Mouse (Mus musculus): ENCODE results near the gene Fam50b. TPM values are rescaled to one million over a fixed set of nuclear protein-coding genes. Genes with fewer than 3 reads are reported as not detected.

Fam50b gene
- total and polyA plus RNA-seq, 3 experiments = not detected

DNA sequence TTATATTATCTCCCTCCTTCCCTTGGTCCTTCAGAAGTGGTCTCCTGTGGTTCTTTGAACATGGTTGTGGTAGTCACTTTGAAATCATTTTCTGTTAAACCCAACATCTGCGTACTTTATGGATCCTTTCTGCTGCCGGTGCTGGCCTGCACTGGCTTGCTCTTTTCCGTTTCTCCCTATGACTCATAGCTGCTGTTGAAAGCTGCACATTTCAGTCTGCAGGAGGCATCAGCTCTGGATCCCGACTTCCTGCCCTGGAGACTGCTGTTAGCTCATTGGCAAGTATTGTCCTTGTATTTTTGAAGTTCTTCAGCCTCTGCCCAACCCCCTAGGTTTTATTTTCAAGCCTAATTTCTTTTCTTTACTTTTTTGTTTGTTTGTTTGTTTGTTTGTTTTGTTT is 31.9 kb downstream of the Fam50b start:
- H3K36me3 ChIP-seq (ENCODE audit: control insufficient read depth in 1 of 2, insufficient read depth in 2 of 2, low read length in 2 of 2) = no peaks in the 10 kb centered on the region
- no peaks in the 10 kb centered on the region for H3K79me2 ChIP-seq (ENCODE audit: control insufficient read depth, insufficient read depth, low read length, poor library complexity)
- H3K4me1 ChIP-seq (ENCODE audit: control insufficient read depth in 1 of 2, insufficient read depth in 2 of 2, low read length in 2 of 2) = no peaks in the 10 kb centered on the region
- no peak overlapping the region for H3K9ac ChIP-seq (ENCODE audit: control insufficient read depth, low read depth, low read length, poor library complexity, severe bottlenecking)
- TF ChIP-seq ZNF384 (IDR thresholded peaks at IDR 0.05; ENCODE audit: low read depth, low read length) (no peak), TCF12 (IDR thresholded peaks at IDR 0.05; ENCODE audit: low read depth, low read length) (no peak), ZKSCAN1 (IDR thresholded peaks at IDR 0.05; ENCODE audit: low read depth, low read length) (no peak), CHD2 (IDR thresholded peaks at IDR 0.05; ENCODE audit: low read length) (no peak), GABPA (IDR thresholded peaks at IDR 0.05; ENCODE audit: low read depth, low read length) (no peak), TAL1 (IDR thresholded peaks at IDR 0.05; ENCODE audit: low read length) (no peak), NRF1 (IDR thresholded peaks at IDR 0.05; ENCODE audit: insufficient read depth, low read depth, low read length, poor library complexity, severe bottlenecking) (no peak), MYC (IDR thresholded peaks at IDR 0.05; ENCODE audit: low read depth, low read length) (no peak)
- H3K27me3 ChIP-seq (ENCODE audit: control insufficient read depth in 1 of 2, insufficient read depth in 2 of 2, low read length in 2 of 2) = peaks cover 2% of the 10 kb centered on the region in 2 experiments; a peak in 2 of 4 replicates
- DNase-seq (ENCODE audit: low read depth, low spot score) = no peak
- no peaks in the 10 kb centered on the region for H3K9me3 ChIP-seq (replicated peaks; ENCODE audit: insufficient read depth, low read length)
- no peak overlapping the region for H3K27ac ChIP-seq (ENCODE audit: control insufficient read depth, low read depth, low read length)
- no peak overlapping the region for H3K4me3 ChIP-seq (ENCODE audit: control insufficient read depth in 1 of 2, insufficient read depth in 1 of 2, low read depth in 2 of 2, low read length in 2 of 2)

DNA sequence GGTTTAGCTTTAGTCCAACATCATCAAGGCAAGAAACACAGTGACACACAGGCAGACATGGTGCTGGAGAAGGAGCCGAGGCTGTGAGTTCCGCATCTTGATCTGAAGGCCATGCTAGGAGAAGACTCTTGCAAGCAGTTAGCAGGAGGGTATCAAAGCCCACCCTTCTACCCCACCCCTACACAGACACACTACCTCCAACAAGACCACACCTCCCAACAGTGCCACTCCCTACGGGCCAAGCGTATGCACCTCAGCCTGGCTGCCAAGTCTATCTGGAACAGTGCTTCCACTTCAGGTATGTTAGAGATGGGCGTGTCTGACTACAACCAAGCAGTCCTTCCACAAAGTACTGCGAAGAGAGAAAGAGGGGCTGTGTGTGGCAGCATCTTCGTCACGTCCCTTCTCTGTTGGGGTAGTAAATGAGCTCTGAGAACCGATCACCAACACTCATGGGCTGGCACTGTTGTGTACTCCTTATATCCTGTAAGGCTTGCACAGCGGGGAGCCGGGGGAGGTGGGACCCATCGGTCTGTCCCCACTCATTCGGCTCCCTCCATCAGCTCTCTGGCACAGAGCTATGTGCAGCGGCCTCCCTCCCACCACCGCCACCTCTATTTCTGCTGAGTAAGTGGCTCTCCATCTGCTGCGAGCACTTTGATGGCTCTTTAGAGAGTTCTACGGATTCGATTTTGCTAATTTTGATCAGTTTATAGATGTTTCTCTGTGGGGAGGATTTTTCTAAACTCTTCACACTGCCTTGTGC is 33.1 kb downstream of the Fam50b start:
- Histone ChIP-seq H3K9ac (ENCODE audit: control insufficient read depth, low read depth, low read length, poor library complexity, severe bottlenecking) (no peak overlapping the region), H3K4me3 (ENCODE audit: control insufficient read depth in 1 of 2, insufficient read depth in 1 of 2, low read depth in 2 of 2, low read length in 2 of 2) (no peak overlapping the region), H3K4me1 (ENCODE audit: control insufficient read depth in 1 of 2, insufficient read depth in 2 of 2, low read length in 2 of 2) (no peaks in the 10 kb centered on the region), H3K79me2 (ENCODE audit: control insufficient read depth, insufficient read depth, low read length, poor library complexity) (no peaks in the 10 kb centered on the region), H3K36me3 (ENCODE audit: control insufficient read depth in 1 of 2, insufficient read depth in 2 of 2, low read length in 2 of 2) (no peaks in the 10 kb centered on the region), H3K27me3 (ENCODE audit: control insufficient read depth in 1 of 2, insufficient read depth in 2 of 2, low read length in 2 of 2) (peaks cover 2% of the 10 kb centered on the region in 2 experiments; a peak in 2 of 4 replicates), H3K9me3 (replicated peaks; ENCODE audit: insufficient read depth, low read length) (no peaks in the 10 kb centered on the region), H3K27ac (ENCODE audit: control insufficient read depth, low read depth, low read length) (no peak overlapping the region)
- TF ChIP-seq POLR2AphosphoS5 (IDR thresholded peaks at IDR 0.05; ENCODE audit: borderline replicate concordance, low read depth, low read length) = no peak
- DNase-seq (ENCODE audit: low read depth, low spot score) = no peak

DNA sequence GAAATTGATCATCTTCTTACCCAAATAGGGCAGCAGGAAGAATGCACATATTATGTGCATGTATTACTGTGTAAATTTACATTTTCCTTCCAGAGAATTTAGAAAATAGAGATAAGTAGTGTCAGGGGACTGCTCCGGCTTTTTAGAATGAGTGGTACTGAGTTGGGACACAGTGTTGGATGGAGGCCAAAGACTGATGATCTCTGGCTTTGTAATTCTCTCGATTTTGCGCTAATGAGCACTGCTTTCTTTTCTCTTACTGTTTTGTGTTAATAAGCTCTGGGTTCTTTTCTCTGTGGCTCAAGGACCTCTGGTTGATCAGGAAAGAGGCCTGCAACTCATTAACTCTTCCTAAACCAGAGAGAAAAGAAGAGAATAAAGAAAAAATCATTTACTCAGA is 42.1 kb downstream of the Fam50b start:
- no peak overlapping the region for H3K4me3 ChIP-seq (ENCODE audit: control insufficient read depth in 1 of 2, insufficient read depth in 1 of 2, low read depth in 2 of 2, low read length in 2 of 2)
- no peak overlapping the region for H3K27ac ChIP-seq (ENCODE audit: control insufficient read depth, low read depth, low read length)
- H3K36me3 ChIP-seq (ENCODE audit: control insufficient read depth in 1 of 2, insufficient read depth in 2 of 2, low read length in 2 of 2) = no peaks in the 10 kb centered on the region
- no peak for DNase-seq (ENCODE audit: low read depth, low spot score)
- no peaks in the 10 kb centered on the region for H3K4me1 ChIP-seq (ENCODE audit: control insufficient read depth in 1 of 2, insufficient read depth in 2 of 2, low read length in 2 of 2)
- no peaks in the 10 kb centered on the region for H3K9me3 ChIP-seq (replicated peaks; ENCODE audit: insufficient read depth, low read length)
- TF ChIP-seq ZKSCAN1 (IDR thresholded peaks at IDR 0.05; ENCODE audit: low read depth, low read length) (no peak), MAX (IDR thresholded peaks at IDR 0.05; ENCODE audit: low read length) (no peak), CHD2 (IDR thresholded peaks at IDR 0.05; ENCODE audit: low read length) (no peak), GATA1 (IDR thresholded peaks at IDR 0.05; ENCODE audit: low read depth, low read length) (no peak), BHLHE40 (IDR thresholded peaks at IDR 0.05; ENCODE audit: borderline replicate concordance, low read depth, low read length) (no peak), ZC3H11A (IDR thresholded peaks at IDR 0.05; ENCODE audit: low read depth, low read length) (no peak), SMC3 (IDR thresholded peaks at IDR 0.05; ENCODE audit: low read depth, low read length) (no peak)
- peaks cover 2 to 4% of the 10 kb centered on the region in 2 experiments; a peak in 3 of 4 replicates for H3K27me3 ChIP-seq (ENCODE audit: control insufficient read depth in 1 of 2, insufficient read depth in 2 of 2, low read length in 2 of 2)
- H3K79me2 ChIP-seq (ENCODE audit: control insufficient read depth, insufficient read depth, low read length, poor library complexity) = no peaks in the 10 kb centered on the region
- no peak overlapping the region for H3K9ac ChIP-seq (ENCODE audit: control insufficient read depth, low read depth, low read length, poor library complexity, severe bottlenecking)

All from MEL (cell line).